Mouse (Mus musculus) MEL (cell line): Measurements from ENCODE around the gene Cd52. TPM values are rescaled to one million over a fixed set of nuclear protein-coding genes. Genes with fewer than 3 reads are reported as not detected.

Experiments used
- DNase-seq: peaks from one replicate; pipeline ENCODE4 v3.0.0; 2011; ENCODE audit warnings: low read depth, low spot score
- H3K27ac ChIP-seq: 2 replicates; pipeline ENCODE4 v1.5.1; 2012; ENCODE audit warnings: low read depth, mild to moderate bottlenecking, control low read depth, low read length, moderate library complexity; ENCODE audit not compliant: control insufficient read depth
- H3K27me3 ChIP-seq, 2 experiments: fragments of 150-350 bp in 1 of 2; sonication (generic) in 1 of 2; 2 replicates each; pipeline ENCODE4 v1.6.1; 2012; ENCODE audit warnings: low read length in 2 of 2, mild to moderate bottlenecking in 2 of 2, improper control_type of control experiment in 1 of 2, moderate library complexity in 1 of 2; ENCODE audit not compliant: insufficient read depth in 2 of 2, control insufficient read depth in 1 of 2
- H3K36me3 ChIP-seq, 2 experiments: 2 replicates each; pipeline ENCODE4 v1.6.1; 2012 to 2014; ENCODE audit warnings: low read length in 2 of 2, improper control_type of control experiment in 1 of 2, inconsistent platforms in 1 of 2, mild to moderate bottlenecking in 1 of 2; ENCODE audit not compliant: insufficient read depth in 2 of 2, control insufficient read depth in 1 of 2
- H3K4me1 ChIP-seq, 2 experiments: fragments of 150-350 bp in 1 of 2; sonication (generic) in 1 of 2; 2 replicates each; pipeline ENCODE4 v1.6.1; 2012; ENCODE audit warnings: low read length in 2 of 2, improper control_type of control experiment in 1 of 2, mild to moderate bottlenecking in 1 of 2; ENCODE audit not compliant: insufficient read depth in 2 of 2, control insufficient read depth in 1 of 2
- H3K4me3 ChIP-seq, 2 experiments: fragments of 150-350 bp in 1 of 2; sonication (generic) in 1 of 2; 2 replicates each; pipeline ENCODE4 v1.5.1; 2012; ENCODE audit warnings: low read depth in 2 of 2, low read length in 2 of 2, mild to moderate bottlenecking in 2 of 2, moderate library complexity in 2 of 2, control low read depth in 1 of 2, improper control_type of control experiment in 1 of 2; ENCODE audit not compliant: control insufficient read depth in 1 of 2, insufficient read depth in 1 of 2
- H3K79me2 ChIP-seq: 2 replicates; pipeline ENCODE4 v1.6.1; 2012; ENCODE audit warnings: mild to moderate bottlenecking, low read length, moderate library complexity; ENCODE audit not compliant: control insufficient read depth, poor library complexity, insufficient read depth
- H3K9ac ChIP-seq: 2 replicates; pipeline ENCODE4 v1.6.1; 2012; ENCODE audit warnings: low read depth, mild to moderate bottlenecking, control low read depth, low read length, moderate library complexity; ENCODE audit not compliant: control insufficient read depth, poor library complexity, severe bottlenecking
- H3K9me3 ChIP-seq: fragments of 150-350 bp; sonication (generic); replicated peaks from 2 replicates; pipeline ENCODE4 v1.6.1; 2012; ENCODE audit warnings: mild to moderate bottlenecking, low read length, improper control_type of control experiment, moderate library complexity; ENCODE audit not compliant: insufficient read depth
- BHLHE40 ChIP-seq: IDR thresholded peaks from 2 replicates; pipeline ENCODE4 v1.6.1; 2012; ENCODE audit warnings: low read depth, mild to moderate bottlenecking, inconsistent platforms, low read length, improper control_type of control experiment, borderline replicate concordance
- CHD1 ChIP-seq: IDR thresholded peaks from 2 replicates; pipeline ENCODE4 v1.6.1; 2012; ENCODE audit warnings: low read depth, mild to moderate bottlenecking, inconsistent platforms, low read length, improper control_type of control experiment
- CHD2 ChIP-seq: IDR thresholded peaks from 2 replicates; pipeline ENCODE4 v1.6.1; 2011; ENCODE audit warnings: low read length, improper control_type of control experiment
- ELF1 ChIP-seq: IDR thresholded peaks from 2 replicates; pipeline ENCODE4 v1.6.1; 2014; ENCODE audit warnings: low read depth, mild to moderate bottlenecking, inconsistent platforms, low read length, improper control_type of control experiment, moderate library complexity
- ETS1 ChIP-seq: IDR thresholded peaks from 2 replicates; pipeline ENCODE4 v1.6.1; 2012; ENCODE audit warnings: low read depth, mild to moderate bottlenecking, inconsistent platforms, low read length, improper control_type of control experiment, moderate library complexity
- GATA1 ChIP-seq: IDR thresholded peaks from 2 replicates; pipeline ENCODE4 v1.6.1; 2011; ENCODE audit warnings: low read depth, low read length, improper control_type of control experiment
- JUND ChIP-seq: IDR thresholded peaks from 2 replicates; pipeline ENCODE4 v1.6.1; 2011; ENCODE audit warnings: low read depth, mild to moderate bottlenecking, improper control_type of control experiment, low read length
- MAFK ChIP-seq: IDR thresholded peaks from 2 replicates; pipeline ENCODE4 v1.6.1; 2011; ENCODE audit warnings: low read depth, mild to moderate bottlenecking, low read length, improper control_type of control experiment, borderline replicate concordance
- MAX ChIP-seq: IDR thresholded peaks from 2 replicates; pipeline ENCODE4 v1.6.1; 2011; ENCODE audit warnings: low read length, improper control_type of control experiment
- MAZ ChIP-seq: IDR thresholded peaks from 2 replicates; pipeline ENCODE4 v1.6.1; 2012; ENCODE audit warnings: low read depth, mild to moderate bottlenecking, inconsistent platforms, low read length, improper control_type of control experiment
- MYC ChIP-seq: IDR thresholded peaks from 2 replicates; pipeline ENCODE4 v1.6.1; 2011; ENCODE audit warnings: low read depth, mild to moderate bottlenecking, low read length, improper control_type of control experiment, moderate library complexity
- TBP ChIP-seq: IDR thresholded peaks from 2 replicates; pipeline ENCODE4 v1.8.0; 2011; ENCODE audit warnings: low read depth, low read length, improper control_type of control experiment
- USF1 ChIP-seq: IDR thresholded peaks from 2 replicates; pipeline ENCODE4 v1.6.1; 2014; ENCODE audit warnings: low read depth, mild to moderate bottlenecking, inconsistent platforms, low read length, improper control_type of control experiment, moderate library complexity
- ZC3H11A ChIP-seq: IDR thresholded peaks from 2 replicates; pipeline ENCODE4 v1.6.1; 2012; ENCODE audit warnings: low read depth, mild to moderate bottlenecking, inconsistent platforms, low read length, improper control_type of control experiment
- ZMIZ1 ChIP-seq: IDR thresholded peaks from 2 replicates; pipeline ENCODE4 v1.6.1; 2012; ENCODE audit warnings: low read depth, mild to moderate bottlenecking, inconsistent platforms, low read length, improper control_type of control experiment, moderate library complexity
- polyA plus RNA-seq, 2 experiments: library from polyadenylated mRNA; stranded (reverse) in 1 of 2; unstranded in 1 of 2; fragments of >175 nt in 1 of 2; fragments of >200 nt in 1 of 2; gene quantifications; 2 replicates each; pipeline versions ENCODE4 v1.2.1 to v1.2.4; 2012; ENCODE audit warnings: low replicate concordance in 2 of 2, low read depth in 1 of 2; ENCODE audit not compliant: insufficient read length in 2 of 2, insufficient read depth in 1 of 2, missing spikeins in 1 of 2
- total RNA-seq: library from RNA; depleted of rRNA; stranded (reverse); fragments of 300-350 nt; gene quantifications from 2 replicates; pipeline ENCODE4 v1.2.3, GENCODE M21; 2012

The Cd52 gene
- total and polyA plus RNA-seq, 3 experiments, result 0.86 to 1.3 TPM; not detected in 1

DNA sequence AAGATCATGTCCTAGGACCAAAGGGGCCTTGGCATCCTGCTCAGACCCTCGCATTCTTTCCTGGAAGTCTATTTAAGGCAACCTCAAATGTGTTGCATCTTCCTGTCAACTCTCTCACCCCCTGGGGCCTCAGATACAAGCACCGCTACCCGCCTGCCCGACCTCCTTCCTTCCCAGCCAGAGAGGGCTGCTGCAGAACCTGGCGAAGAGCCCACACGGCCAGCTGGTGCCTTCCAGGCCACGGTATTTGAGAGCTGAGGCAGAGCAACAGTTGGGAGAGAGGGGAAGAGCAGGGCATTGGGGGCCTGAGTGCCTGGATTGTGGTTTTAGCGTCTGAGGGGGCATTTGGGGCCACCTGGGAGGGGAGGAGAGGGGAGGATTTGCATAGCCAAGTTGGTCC lies 42.3 kb downstream of the Cd52 start:
- peaks cover 0 to 16% of the 10 kb centered on the region in 2 experiments; a peak in 1 of 4 replicates for H3K4me1 ChIP-seq
- H3K36me3 ChIP-seq, result no peaks in the 10 kb centered on the region; a peak in 1 of 4 replicates
- H3K27ac ChIP-seq, result no peak overlapping the region
- no peak overlapping the region for H3K9ac ChIP-seq
- DNase-seq, result no peak
- no peak overlapping the region for H3K4me3 ChIP-seq
- TF ChIP-seq MAZ (no peak), TBP (no peak), ZC3H11A (no peak), CHD1 (no peak), CHD2 (no peak), ELF1 (no peak), BHLHE40 (no peak), ZMIZ1 (no peak)
- TF ChIP-seq, all 39 proteins: peak for 0
- H3K9me3 ChIP-seq, result no peaks in the 10 kb centered on the region
- H3K27me3 ChIP-seq, result peaks cover 0 to 3% of the 10 kb centered on the region in 2 experiments; a peak in 2 of 4 replicates
- H3K79me2 ChIP-seq, result no peaks in the 10 kb centered on the region

DNA sequence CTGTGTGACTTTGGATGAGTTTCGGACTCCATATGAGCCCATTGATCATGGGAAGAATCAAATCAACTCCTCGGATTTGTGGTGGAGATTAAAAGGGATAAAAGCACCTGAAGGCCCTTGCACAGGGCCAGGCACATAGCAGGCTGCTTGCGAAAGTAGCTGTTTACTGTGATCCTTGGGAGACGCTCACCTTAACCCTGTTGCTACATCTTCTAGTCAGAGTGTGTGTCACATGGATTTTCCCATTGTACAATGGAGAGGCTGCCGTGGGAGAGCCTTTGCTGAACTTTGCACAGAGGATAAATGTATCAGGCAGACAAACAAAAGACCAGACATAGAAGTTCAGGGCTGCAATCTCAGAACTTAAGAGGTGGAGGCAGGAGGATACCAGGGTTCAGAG lies 43.0 kb downstream of the Cd52 start:
- Histone ChIP-seq H3K27ac (no peak overlapping the region), H3K79me2 (no peaks in the 10 kb centered on the region), H3K4me1 (peaks cover 0 to 18% of the 10 kb centered on the region in 2 experiments; a peak in 1 of 4 replicates), H3K9me3 (no peaks in the 10 kb centered on the region), H3K27me3 (peaks cover 0 to 3% of the 10 kb centered on the region in 2 experiments; a peak in 2 of 4 replicates), H3K9ac (no peak overlapping the region), H3K36me3 (no peaks in the 10 kb centered on the region; a peak in 1 of 4 replicates), H3K4me3 (no peak overlapping the region)
- no peak for DNase-seq
- TF ChIP-seq GATA1 (no peak), MYC (no peak), JUND (no peak), MAX (no peak), ZC3H11A (no peak), USF1 (no peak), ETS1 (no peak), MAZ (no peak), MAFK (no peak)

DNA sequence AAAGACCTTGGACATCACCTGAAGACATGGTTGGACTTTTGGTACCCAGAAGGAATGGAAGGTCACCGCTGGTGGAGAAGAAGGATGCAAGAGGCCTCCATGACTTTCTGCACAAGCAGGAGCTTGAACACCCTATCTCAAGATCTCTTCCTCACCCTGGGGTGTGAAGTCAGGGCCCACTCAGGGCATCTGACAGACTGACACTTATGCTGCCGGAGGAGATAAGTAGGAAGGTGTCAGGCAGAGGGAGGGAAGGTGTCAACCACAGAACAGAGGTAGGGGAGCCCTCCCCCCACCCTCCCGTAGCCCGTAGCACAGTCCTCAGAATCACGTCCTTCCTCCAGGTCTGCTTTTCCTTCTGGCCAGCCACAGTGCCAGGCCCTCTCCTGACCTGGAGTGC lies 47.2 kb downstream of the Cd52 start:
- Histone ChIP-seq H3K9ac (no peak overlapping the region), H3K4me3 (no peak overlapping the region), H3K9me3 (no peaks in the 10 kb centered on the region), H3K27ac (no peak overlapping the region), H3K27me3 (no peaks in the 10 kb centered on the region), H3K4me1 (peaks cover 0 to 18% of the 10 kb centered on the region in 2 experiments; a peak in 1 of 4 replicates), H3K36me3 (no peaks in the 10 kb centered on the region; a peak in 1 of 4 replicates), H3K79me2 (no peaks in the 10 kb centered on the region)
- DNase-seq, result no peak
- TF ChIP-seq MAFK, result no peak
- TF ChIP-seq ZC3H11A, result no peak
